Mouse (Mus musculus): ENCODE measurements around the gene Fars2.
"Not testable (repeated sequence)": the region's sequence is repeated elsewhere in the genome, so short reads cannot be mapped to it uniquely, and the experiment has no call there.

Fars2 gene

DNA sequence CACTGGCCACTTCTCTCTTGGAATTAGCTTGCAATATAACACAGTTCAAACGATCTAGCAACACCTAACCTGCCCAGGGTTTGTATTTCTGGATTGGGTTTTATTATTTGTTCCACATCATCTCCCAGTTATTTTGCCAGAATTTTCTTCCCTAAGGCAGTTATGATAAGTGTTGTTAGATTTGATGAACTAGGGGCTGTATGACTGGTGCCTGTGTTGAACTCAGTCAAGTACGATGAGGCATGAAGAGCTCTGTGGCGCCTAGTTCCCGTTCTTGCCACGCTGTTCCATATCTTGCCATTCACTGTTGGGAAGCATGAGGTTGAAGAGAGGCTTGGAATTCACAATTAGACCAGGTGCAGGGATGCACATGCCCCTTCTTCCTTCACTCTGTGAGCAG lies 177.3 kb downstream of the Fars2 start:
- DNase-seq (ENCODE audit: low spot score) = no peak

DNA sequence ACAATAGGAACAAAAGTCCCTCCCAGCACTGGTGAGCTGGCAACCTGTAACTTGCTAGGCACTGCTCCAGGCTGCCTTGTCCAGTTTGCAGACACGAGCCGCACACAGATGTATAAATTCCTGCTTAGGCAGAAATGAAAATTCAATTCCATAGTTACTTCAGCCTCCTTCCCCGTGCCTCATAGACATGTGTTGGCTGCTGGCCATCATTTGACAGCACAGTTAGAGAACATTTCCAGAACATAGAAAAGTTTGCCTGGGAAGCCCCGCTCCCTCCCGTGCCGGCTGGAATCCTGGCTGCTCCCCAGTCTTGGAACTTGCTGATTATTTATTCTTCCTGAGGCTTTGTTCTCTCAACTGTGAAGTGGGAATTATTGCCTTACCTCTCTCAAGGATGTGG lies 178.6 kb downstream of the Fars2 start:
- DNase-seq (ENCODE audit: low spot score) = no peak

- DNase-seq (ENCODE audit: low spot score) = no peak
These were observed 179.4 kb downstream of the Fars2 start for GRCm38 (mm10) chr13:36296574-36296973.

DNA sequence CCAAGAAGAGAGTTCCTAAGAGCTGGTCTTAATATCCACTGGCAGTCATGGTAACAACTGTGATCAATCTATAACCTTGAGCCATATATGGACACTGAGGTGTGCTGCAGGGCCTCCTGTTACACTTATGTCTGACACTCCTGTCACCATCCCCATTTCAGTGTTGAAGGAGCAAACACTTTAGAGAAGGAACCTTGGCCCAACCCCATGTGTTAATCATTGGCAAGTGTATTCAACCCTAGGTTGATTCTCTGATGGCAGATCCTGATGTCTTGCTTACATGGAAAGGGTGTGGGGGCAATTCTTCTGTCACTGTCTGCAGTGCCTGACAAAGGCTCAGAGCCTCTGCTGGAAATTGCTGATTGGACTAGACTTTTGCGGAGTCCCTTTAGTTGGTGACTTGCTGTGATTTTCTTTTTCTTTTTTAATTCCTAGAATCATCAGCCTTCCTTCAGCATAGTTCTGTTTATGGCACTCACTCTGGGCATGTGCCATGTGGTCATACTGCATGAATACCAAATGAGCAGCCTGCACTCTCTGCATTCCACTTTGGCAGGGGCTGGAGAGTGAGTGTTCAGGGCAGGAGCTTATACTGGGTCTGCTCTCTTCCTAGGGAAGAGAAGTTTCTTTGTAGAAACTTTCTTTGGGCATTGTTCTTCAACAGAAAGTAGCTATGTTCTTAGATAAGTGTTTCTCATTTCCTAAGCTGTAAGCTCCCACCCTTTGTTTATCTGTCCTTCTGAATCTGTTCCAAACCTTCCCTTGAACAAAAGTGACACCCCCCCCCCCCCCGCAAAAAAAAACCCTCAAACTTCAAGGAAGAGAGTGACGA lies 181.0 kb downstream of the Fars2 start:
- no peak for DNase-seq (ENCODE audit: low spot score)

DNA sequence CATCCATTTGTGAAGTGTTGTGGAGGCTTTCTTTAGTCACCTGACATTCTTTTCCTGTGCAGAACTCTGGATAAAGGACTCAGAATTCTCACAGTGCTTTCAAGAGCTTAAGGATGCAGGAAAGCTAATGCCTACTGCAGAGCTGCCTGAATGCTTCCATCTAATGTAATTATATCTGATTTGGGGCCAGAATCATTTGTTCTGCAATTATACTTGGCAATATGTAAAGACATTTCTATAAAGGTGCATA lies 181.5 kb downstream of the Fars2 start:
- no peak for DNase-seq (ENCODE audit: low spot score)

DNA sequence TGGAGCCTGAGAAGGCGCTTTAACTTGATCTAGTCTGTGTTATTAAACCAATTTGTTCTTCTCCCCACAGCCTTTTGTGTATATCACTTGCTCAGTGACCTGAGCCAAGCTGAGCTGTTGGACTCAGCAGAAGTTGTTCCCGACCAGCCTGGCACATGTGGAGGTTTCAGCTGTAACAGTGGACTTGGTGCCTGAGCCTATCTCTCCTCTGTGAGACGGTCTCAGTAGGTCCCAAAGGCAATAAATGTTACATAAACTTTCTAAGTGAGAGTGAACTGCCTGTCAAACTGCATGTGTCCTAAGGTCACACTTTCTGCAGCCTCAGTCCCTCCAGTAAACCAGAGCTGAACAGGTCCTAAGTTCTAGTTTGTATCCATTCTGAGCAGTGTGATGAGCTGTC lies 185.6 kb downstream of the Fars2 start:
- no peak for DNase-seq (ENCODE audit: low spot score)

GRCm38 (mm10) chr13:36305306-36305705 lies 188.1 kb downstream of the Fars2 start:
- DNase-seq (ENCODE audit: low spot score) = no peak

DNA sequence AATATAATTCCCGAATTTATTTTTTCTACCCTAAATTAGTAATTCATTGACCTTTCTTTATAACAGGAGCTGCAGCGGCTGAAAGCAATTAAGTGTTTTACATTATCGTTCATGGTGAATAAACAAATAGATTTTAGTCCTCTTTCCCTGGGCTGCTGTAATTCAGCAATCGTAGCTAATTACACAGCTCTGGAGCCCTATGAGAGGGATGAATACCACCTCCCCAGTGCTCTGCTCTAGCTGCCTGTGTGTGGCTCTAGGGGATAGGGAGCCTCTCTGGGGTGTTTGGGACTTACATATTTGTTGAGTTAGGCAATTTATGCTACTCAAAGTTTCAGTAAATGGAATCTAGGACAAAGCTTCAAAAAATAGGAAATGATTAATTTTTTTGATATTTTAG lies 190.2 kb downstream of the Fars2 start:
- DNase-seq (ENCODE audit: low spot score) = no peak

GRCm38 (mm10) chr13:36309160-36309559 lies 191.9 kb downstream of the Fars2 start:
- no peak for DNase-seq (ENCODE audit: low spot score)

DNA sequence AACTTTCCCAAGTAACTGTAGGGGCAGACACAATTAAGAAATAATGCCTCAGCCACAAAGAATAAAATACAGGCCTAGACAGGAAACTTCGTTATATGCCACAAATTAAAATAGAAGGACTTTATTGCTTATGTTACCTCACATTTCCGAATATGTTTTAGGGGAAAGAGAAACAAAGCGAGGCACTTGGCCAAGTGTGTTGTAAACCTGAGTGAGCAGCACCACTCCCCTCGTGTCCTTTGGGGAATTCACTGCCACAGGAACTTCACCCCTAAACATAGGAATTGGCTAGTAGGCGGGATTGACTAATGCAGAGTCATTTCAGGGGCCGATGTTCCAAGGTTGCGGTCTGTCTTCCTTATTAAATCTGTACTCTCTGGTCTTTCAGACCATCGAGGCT lies 197.0 kb downstream of the Fars2 start:
- no peak for DNase-seq (ENCODE audit: low spot score)

DNA sequence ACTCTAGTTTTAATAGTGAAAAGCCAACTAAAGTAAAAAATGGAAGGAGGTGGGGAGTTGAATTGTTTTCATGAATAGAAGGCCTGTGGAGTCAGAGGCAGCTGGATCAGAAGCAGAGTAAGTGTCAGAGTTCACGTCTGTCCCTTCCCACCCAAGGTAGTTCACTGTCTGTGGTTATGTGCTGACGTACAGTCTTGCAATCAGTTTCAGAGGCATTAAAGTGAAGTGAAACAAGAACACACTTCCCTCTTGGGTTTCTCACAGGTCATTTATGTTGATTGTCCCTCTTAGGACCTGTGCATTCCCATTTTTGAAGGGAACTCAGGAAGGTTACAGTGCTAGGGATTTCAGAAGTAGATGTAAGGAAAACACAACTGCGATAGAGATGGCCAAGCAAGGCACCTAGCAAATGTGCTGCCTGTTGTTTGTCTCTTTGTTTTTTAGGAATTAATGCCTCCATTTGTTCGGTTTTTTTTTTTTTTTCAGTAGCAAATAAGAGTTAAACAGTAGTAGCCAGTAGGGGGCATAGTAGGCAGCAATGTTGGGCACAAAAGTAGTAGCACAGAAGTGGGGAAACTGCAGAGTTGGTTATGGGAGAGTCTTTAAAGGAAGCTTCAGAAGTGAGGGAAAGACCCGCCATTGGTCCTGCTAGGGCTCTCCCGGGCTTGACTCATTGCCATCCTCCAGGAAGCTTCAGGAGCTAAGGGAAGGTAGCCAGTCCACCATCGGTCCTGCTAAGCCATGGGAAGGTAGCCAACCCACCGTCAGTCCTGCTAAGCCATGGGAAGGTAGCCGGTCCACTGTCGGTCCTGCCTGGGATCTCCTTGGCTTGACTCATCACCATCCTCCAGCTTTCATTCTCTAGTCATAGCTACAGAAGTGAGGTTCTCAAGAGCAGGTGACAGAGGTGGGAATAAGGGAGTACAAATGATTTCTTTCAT lies 197.9 kb downstream of the Fars2 start:
- no peak for DNase-seq (ENCODE audit: low spot score)

DNA sequence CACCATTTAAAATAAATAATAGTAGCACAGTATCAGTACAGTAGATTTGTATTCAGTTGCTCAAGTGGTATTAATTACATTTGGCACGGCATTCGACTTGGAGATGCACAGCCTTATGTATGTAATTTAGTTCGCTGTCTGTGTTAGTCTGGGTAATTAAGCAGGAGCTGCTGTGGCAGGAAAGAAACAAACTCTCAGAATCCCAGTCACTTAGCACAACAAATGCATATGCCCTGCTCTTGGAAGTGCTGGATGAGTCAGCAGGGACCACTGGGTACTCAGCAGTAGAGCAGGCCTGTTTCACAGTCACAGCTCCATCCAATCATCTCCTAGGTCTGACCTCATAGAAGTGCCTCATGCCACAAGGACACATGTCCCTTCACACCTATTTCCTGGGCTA lies 200.6 kb downstream of the Fars2 start:
- DNase-seq (ENCODE audit: low spot score) = no peak

DNA sequence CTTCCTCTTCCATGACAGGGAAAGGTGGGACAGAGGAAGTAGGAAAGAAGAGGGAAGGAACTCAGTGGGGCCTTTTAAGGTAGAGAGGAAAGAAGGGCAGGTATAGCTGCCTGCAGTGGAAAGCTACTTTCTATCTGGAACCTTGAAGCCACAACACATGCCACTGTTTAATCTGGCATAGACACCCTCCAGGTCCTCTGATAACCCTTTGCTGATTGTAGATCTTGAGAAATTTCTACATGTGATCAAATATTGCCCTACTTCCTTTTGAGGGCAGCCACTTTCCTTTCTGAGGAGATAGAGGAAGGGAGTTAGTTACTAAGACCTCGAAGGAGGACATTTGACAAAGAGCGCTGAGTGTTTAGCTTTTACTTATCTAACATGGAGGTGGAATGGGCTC lies 207.4 kb downstream of the Fars2 start:
- no peak for DNase-seq (ENCODE audit: low spot score)

GRCm38 (mm10) chr13:36326539-36326938 lies 209.3 kb downstream of the Fars2 start:
- DNase-seq (ENCODE audit: low spot score) = no peak

DNA sequence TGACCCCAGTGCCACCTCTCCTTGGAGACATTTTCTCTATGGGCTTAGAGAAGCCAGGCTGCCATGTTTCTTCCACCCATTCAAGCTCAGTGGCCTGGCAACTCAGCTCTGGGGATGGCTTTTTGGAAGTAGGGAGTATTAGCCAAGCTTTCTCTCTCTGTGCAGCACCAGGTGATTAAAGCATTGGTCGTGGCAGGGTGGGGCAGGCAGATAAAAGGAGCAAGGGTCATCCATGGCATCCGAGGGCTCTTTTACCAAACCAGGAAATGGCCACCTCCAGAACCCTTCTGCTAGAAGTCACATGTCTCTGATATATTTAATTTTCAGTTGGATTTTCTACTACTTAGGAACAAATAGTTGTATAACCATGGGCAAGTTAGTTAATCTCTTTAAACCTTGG lies 212.7 kb downstream of the Fars2 start:
- DNase-seq (ENCODE audit: low spot score) = no peak

DNA sequence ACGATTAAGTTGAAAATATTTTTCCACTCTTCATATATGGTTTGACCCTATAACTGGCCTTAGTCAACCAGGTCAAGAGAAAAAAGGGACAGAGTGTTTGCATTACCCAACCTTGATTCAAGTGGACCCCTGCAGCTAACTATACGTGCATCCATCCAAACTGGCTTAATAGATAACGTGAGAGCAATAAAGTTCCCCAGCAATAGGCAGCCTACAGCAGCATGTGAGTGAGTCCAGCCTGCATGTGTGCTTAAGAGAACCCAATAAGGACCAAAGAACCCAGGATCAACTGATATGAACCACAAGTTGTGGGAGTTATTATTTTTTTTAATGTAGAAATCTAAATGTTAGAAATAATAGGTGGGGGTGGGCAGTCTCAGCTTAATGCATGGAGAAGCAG lies 213.3 kb downstream of the Fars2 start:
- DNase-seq (ENCODE audit: low spot score) = no peak

DNA sequence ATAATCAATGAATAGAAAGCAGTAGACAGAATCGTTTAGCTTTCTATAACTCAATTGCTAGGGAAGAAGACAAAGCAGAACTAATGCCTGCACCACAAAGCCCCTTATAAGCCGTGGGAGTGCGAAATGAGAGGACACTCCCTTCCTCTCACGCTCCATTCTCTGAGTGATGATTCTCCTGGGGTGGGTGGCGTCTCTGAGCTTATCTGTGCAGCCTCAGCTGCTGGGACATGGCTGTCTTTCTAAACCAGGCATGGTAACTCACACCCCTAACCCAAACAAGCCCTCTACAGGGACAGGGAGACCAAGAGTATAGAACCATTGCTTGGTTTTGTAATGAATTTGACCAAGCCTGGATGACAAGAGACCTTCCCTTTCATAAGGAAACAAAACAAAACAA lies 217.5 kb downstream of the Fars2 start:
- no peak for DNase-seq (ENCODE audit: low spot score)

DNA sequence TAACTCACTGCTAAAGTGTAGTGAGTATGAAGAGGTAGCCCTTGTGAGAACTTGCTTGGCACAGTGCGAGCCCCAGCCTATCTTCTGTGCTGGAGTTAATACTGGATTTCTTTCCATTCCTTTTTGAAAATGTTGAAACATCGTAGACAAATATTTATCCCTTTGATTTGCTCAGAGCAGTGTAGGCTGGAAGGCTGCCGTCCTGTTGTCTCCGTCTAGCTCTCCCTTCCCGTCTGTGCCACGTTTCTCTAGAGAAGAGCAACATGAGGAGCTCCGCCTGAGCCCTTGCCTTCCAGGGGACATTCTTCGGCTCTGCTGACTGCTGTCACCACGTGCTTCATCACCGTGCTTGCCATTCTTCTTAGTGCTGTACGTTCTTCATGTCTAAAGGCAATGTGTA lies 234.3 kb downstream of the Fars2 start:
- DNase-seq (ENCODE audit: low spot score) = peak; percentile 20

- DNase-seq (ENCODE audit: low spot score) = no peak
These were observed 240.3 kb downstream of the Fars2 start for GRCm38 (mm10) chr13:36357469-36357868.

DNA sequence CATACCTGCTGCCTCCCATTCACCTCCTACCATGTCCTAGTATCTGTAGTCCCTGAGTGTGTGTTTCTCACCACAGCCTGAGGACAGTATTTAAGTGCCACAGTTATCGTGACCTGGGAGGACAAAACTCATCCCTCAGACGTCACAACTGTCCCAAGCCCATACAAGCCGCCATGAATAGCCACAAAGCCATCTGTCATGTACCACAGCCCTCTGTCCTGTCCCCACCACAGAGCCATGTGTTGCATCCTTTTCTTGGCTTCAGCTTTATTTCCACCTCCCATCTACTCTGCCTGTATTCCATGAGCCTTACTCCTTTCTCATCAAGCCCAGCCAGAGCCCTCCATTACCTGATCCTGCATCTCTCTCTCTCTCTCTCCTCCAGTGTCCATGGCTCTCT lies 244.2 kb downstream of the Fars2 start:
- no peak for DNase-seq (ENCODE audit: low spot score)

- not testable (repeated sequence) for DNase-seq (ENCODE audit: low spot score)
These were observed 248.5 kb downstream of the Fars2 start for GRCm38 (mm10) chr13:36365719-36366118.

GRCm38 (mm10) chr13:36366304-36366703 lies 249.1 kb downstream of the Fars2 start:
- no peak for DNase-seq (ENCODE audit: low spot score)

GRCm38 (mm10) chr13:36367712-36368491 lies 250.7 kb downstream of the Fars2 start:
- DNase-seq (ENCODE audit: low spot score) = no peak

Data from embryo, embryonic 10 days (tissue).